Mouse (Mus musculus) lung, embryonic 14.5 days (tissue): ENCODE measurements around the gene Cntf. TPM values are rescaled to one million over a fixed set of nuclear protein-coding genes. Genes with fewer than 3 reads are reported as not detected.

Experiments used
- ATAC-seq: fragments of 200-750 bp; cut with Nextera tagmentation; 2 replicates; pipeline ENCODE4 v1.8.0; 2017; ENCODE audit warnings: mild to moderate bottlenecking, moderate TSS enrichment, moderate library complexity; ENCODE audit not compliant: insufficient read depth
- DNase-seq: peaks from one replicate; pipeline ENCODE4 v3.0.0-alpha.2; 2015
- H3K27ac ChIP-seq: fragments of 300-500 bp; sonication (generic); 2 replicates; pipeline ENCODE4 v1.5.1; 2014; ENCODE audit warnings: low read depth, mild to moderate bottlenecking, moderate library complexity
- H3K27me3 ChIP-seq: fragments of 300-500 bp; sonication (generic); 2 replicates; pipeline ENCODE4 v1.6.1; 2014; ENCODE audit warnings: low read length, control low read depth; ENCODE audit not compliant: insufficient read depth
- H3K36me3 ChIP-seq: fragments of 300-500 bp; sonication (generic); 2 replicates; pipeline ENCODE4 v1.6.1; 2014; ENCODE audit warnings: control low read depth; ENCODE audit not compliant: insufficient read depth
- H3K4me1 ChIP-seq: fragments of 300-500 bp; sonication (generic); 2 replicates; pipeline ENCODE4 v1.6.1; 2014; ENCODE audit warnings: antibody characterized with exemption, control low read depth; ENCODE audit not compliant: insufficient read depth
- H3K4me2 ChIP-seq: fragments of 300-500 bp; sonication (generic); 2 replicates; pipeline ENCODE4 v1.6.1; 2014; ENCODE audit warnings: mild to moderate bottlenecking
- H3K4me3 ChIP-seq: fragments of 300-500 bp; sonication (generic); 2 replicates; pipeline ENCODE4 v1.5.1; 2014; ENCODE audit warnings: low read depth, low read length
- H3K9ac ChIP-seq: fragments of 300-500 bp; sonication (generic); 2 replicates; pipeline ENCODE4 v1.6.1; 2014
- H3K9me3 ChIP-seq: fragments of 300-500 bp; sonication (generic); 2 replicates; pipeline ENCODE4 v1.6.1; 2016; ENCODE audit warnings: low read depth, low read length, control low read depth
- CTCF ChIP-seq: IDR thresholded peaks from 2 replicates; pipeline ENCODE4 v1.5.1; 2016; ENCODE audit warnings: antibody characterized with exemption, low read depth
- WGBS: fragments of 180-500 bp; shearing (Covaris S2); extraction: QIAGEN DNeasy Blood & Tissue Kit; methylation state at CpG from one replicate; pipeline ENCODE4 v1.1.7; 2014; 5-methylcytosine and 5-hydroxymethylcytosine counted together
- polyA plus RNA-seq: library from polyadenylated mRNA; unstranded; fragments of >200 nt; fragmentation: Nextera tagmentation; extraction: Ambion mirVana; gene quantifications from 2 replicates; pipeline ENCODE4 v1.2.1, GENCODE M21; 2014

The Cntf gene
- polyA plus RNA-seq, 1 experiment from 2014 or later = 0.55 TPM

- 0% methylated on average over 54 of the region's 63 CpGs for WGBS
- H3K4me1 ChIP-seq = no peaks in the 10 kb centered on the region
- peak overlapping the region; percentile 98 for H3K9ac ChIP-seq
- TF ChIP-seq CTCF = no peak
- peak overlapping the region; percentile 100 for H3K27ac ChIP-seq
- H3K9me3 ChIP-seq = no peaks in the 10 kb centered on the region
- H3K4me3 ChIP-seq = peak overlapping the region; percentile 95
- H3K36me3 ChIP-seq = no peaks in the 10 kb centered on the region
- DNase-seq (no peak), ATAC-seq (peak; percentile 32)
- no peaks in the 10 kb centered on the region for H3K27me3 ChIP-seq
- peak overlapping the region; percentile 62 for H3K4me2 ChIP-seq
Measured at GRCm38 (mm10) chr19:12795110-12795509, 29.7 kb upstream of the Cntf start.

- Histone ChIP-seq H3K4me1 (no peaks in the 10 kb centered on the region), H3K9ac (peak overlapping the region; percentile 98), H3K9me3 (no peaks in the 10 kb centered on the region), H3K27me3 (no peaks in the 10 kb centered on the region), H3K27ac (peak overlapping the region; percentile 100), H3K36me3 (no peaks in the 10 kb centered on the region), H3K4me3 (peak overlapping the region; percentile 95), H3K4me2 (peak overlapping the region; percentile 62)
- peak; percentile 95 for DNase-seq
- peak; percentile 73 for TF ChIP-seq CTCF
- WGBS = 1% methylated on average over 37 of the region's 39 CpGs
- peak; percentile 73 for ATAC-seq
Measured at GRCm38 (mm10) chr19:12794056-12795044, 28.9 kb upstream of the Cntf start.

- TF ChIP-seq CTCF = no peak
- no peak for DNase-seq
- Histone ChIP-seq H3K4me2 (no peak overlapping the region), H3K4me3 (no peak overlapping the region), H3K27me3 (no peaks in the 10 kb centered on the region), H3K27ac (no peak overlapping the region), H3K4me1 (no peaks in the 10 kb centered on the region), H3K9me3 (no peaks in the 10 kb centered on the region), H3K36me3 (no peaks in the 10 kb centered on the region; the same call in 1 of the 2 replicates), H3K9ac (no peak overlapping the region)
- no peak for ATAC-seq
Measured at GRCm38 (mm10) chr19:12792374-12792773, 26.9 kb upstream of the Cntf start.

- ATAC-seq (no peak), DNase-seq (no peak)
- no peak for TF ChIP-seq CTCF
- H3K27me3 ChIP-seq = no peaks in the 10 kb centered on the region
- no peaks in the 10 kb centered on the region; the same call in 1 of the 2 replicates for H3K36me3 ChIP-seq
- no peaks in the 10 kb centered on the region for H3K9me3 ChIP-seq
- no peak overlapping the region for H3K4me3 ChIP-seq
- H3K27ac ChIP-seq = no peak overlapping the region
- WGBS = 84% methylated on average over 4 of the region's 4 CpGs
- no peaks in the 10 kb centered on the region for H3K4me1 ChIP-seq
- no peak overlapping the region for H3K4me2 ChIP-seq
- no peak overlapping the region for H3K9ac ChIP-seq
Measured at GRCm38 (mm10) chr19:12787721-12788120, 22.3 kb upstream of the Cntf start.

- Histone ChIP-seq H3K27me3 (no peaks in the 10 kb centered on the region), H3K4me1 (no peaks in the 10 kb centered on the region), H3K9ac (no peak overlapping the region), H3K4me2 (no peak overlapping the region), H3K27ac (no peak overlapping the region), H3K9me3 (no peaks in the 10 kb centered on the region), H3K36me3 (no peaks in the 10 kb centered on the region; the same call in 1 of the 2 replicates), H3K4me3 (no peak overlapping the region)
- no peak for DNase-seq
- no peak for TF ChIP-seq CTCF
- ATAC-seq = no peak
- 88% methylated on average over 2 of the region's 2 CpGs for WGBS
Measured at GRCm38 (mm10) chr19:12786803-12787395, 21.5 kb upstream of the Cntf start.

GRCm38 (mm10) chr19:12780437-12780836 is 15.0 kb upstream of the Cntf start:
- Histone ChIP-seq H3K27me3 (no peaks in the 10 kb centered on the region), H3K4me1 (no peaks in the 10 kb centered on the region), H3K9ac (no peak overlapping the region), H3K27ac (no peak overlapping the region), H3K9me3 (no peaks in the 10 kb centered on the region), H3K4me2 (no peak overlapping the region), H3K36me3 (peaks cover 25% of the 10 kb centered on the region), H3K4me3 (no peak overlapping the region)
- DNase-seq (no peak), ATAC-seq (no peak)
- no peak for TF ChIP-seq CTCF

- no peak overlapping the region for H3K4me3 ChIP-seq
- H3K27me3 ChIP-seq = no peaks in the 10 kb centered on the region
- no peaks in the 10 kb centered on the region for H3K4me1 ChIP-seq
- 67% methylated on average over 5 of the region's 5 CpGs for whole genome bisulfite sequencing
- ATAC-seq = no peak
- no peak overlapping the region for H3K4me2 ChIP-seq
- no peak overlapping the region for H3K27ac ChIP-seq
- peaks cover 68% of the 10 kb centered on the region for H3K36me3 ChIP-seq
- no peaks in the 10 kb centered on the region for H3K9me3 ChIP-seq
- no peak for DNase-seq
- no peak overlapping the region for H3K9ac ChIP-seq
- TF ChIP-seq CTCF = no peak
Measured at GRCm38 (mm10) chr19:12770888-12771287, 5.5 kb upstream of the Cntf start.
